Mouse (Mus musculus): ENCODE data around the gene Ogt. TPM values are rescaled to one million over a fixed set of nuclear protein-coding genes. Genes with fewer than 3 reads are reported as not detected.

The Ogt gene
- polyA plus RNA-seq, 1 experiment = 63.7 TPM

GRCm38 (mm10) chrX:101639306-101639705 is 554 bp upstream of the Ogt start:
- 25% methylated on average over 13 of the region's 13 CpGs for WGBS
- Histone ChIP-seq H3K36me3 (ENCODE audit: control insufficient read depth, insufficient read depth, low read length) (peaks cover 2% of the 10 kb centered on the region; the same call in 1 of the 2 replicates), H3K27ac (ENCODE audit: insufficient read depth, low read length) (peak overlapping the region; percentile 72; the same call in 1 of the 2 replicates), H3K4me3 (ENCODE audit: extremely low read depth, insufficient read depth, insufficient read length) (peak overlapping the region; percentile 40), H3K4me1 (ENCODE audit: control insufficient read depth, insufficient read depth, insufficient read length) (peaks cover 2% of the 10 kb centered on the region; the same call in 1 of the 2 replicates), H3K27me3 (ENCODE audit: control insufficient read depth, insufficient read depth, low read length) (no peaks in the 10 kb centered on the region)
- DNase-seq (ENCODE audit: low read depth in 1 of 2, low spot score in 2 of 2) = no peak
- TF ChIP-seq POLR2A (IDR thresholded peaks at IDR 0.05; ENCODE audit: low read depth, low read length) = no peak
- no peak for TF ChIP-seq CTCF (IDR thresholded peaks at IDR 0.05; ENCODE audit: extremely low read depth, insufficient read depth, insufficient read length, insufficient replicate concordance)

GRCm38 (mm10) chrX:101640194-101641160 is 617 bp downstream of the Ogt start:
- peak overlapping the region; percentile 85 for H3K27ac ChIP-seq (ENCODE audit: insufficient read depth, low read length)
- peak overlapping the region; percentile 95 for H3K4me3 ChIP-seq (ENCODE audit: extremely low read depth, insufficient read depth, insufficient read length)
- no peak for TF ChIP-seq CTCF (IDR thresholded peaks at IDR 0.05; ENCODE audit: extremely low read depth, insufficient read depth, insufficient read length, insufficient replicate concordance)
- TF ChIP-seq POLR2A (IDR thresholded peaks at IDR 0.05; ENCODE audit: low read depth, low read length) = no peak
- peak in 1 of 2 experiments; percentile 21 for DNase-seq (ENCODE audit: low read depth in 1 of 2, low spot score in 2 of 2)
- H3K4me1 ChIP-seq (ENCODE audit: control insufficient read depth, insufficient read depth, insufficient read length) = peaks cover 2% of the 10 kb centered on the region; the same call in 1 of the 2 replicates
- no peaks in the 10 kb centered on the region for H3K27me3 ChIP-seq (ENCODE audit: control insufficient read depth, insufficient read depth, low read length)
- WGBS = 19% methylated on average over 45 of the region's 45 CpGs
- peaks cover 2% of the 10 kb centered on the region; the same call in 1 of the 2 replicates for H3K36me3 ChIP-seq (ENCODE audit: control insufficient read depth, insufficient read depth, low read length)

GRCm38 (mm10) chrX:101641161-101641530 is 1.3 kb downstream of the Ogt start:
- H3K27ac ChIP-seq (ENCODE audit: insufficient read depth, low read length) = peak overlapping the region; percentile 85
- no peak for DNase-seq (ENCODE audit: low read depth in 1 of 2, low spot score in 2 of 2)
- H3K4me3 ChIP-seq (ENCODE audit: extremely low read depth, insufficient read depth, insufficient read length) = peak overlapping the region; percentile 95
- H3K4me1 ChIP-seq (ENCODE audit: control insufficient read depth, insufficient read depth, insufficient read length) = peaks cover 2% of the 10 kb centered on the region; the same call in 1 of the 2 replicates
- H3K36me3 ChIP-seq (ENCODE audit: control insufficient read depth, insufficient read depth, low read length) = peaks cover 2% of the 10 kb centered on the region; the same call in 1 of the 2 replicates
- H3K27me3 ChIP-seq (ENCODE audit: control insufficient read depth, insufficient read depth, low read length) = no peaks in the 10 kb centered on the region
- WGBS = 15% methylated on average over 6 of the region's 6 CpGs
- no peak for TF ChIP-seq POLR2A (IDR thresholded peaks at IDR 0.05; ENCODE audit: low read depth, low read length)
- no peak for TF ChIP-seq CTCF (IDR thresholded peaks at IDR 0.05; ENCODE audit: extremely low read depth, insufficient read depth, insufficient read length, insufficient replicate concordance)

GRCm38 (mm10) chrX:101642091-101642490 is 2.2 kb downstream of the Ogt start:
- 20% methylated on average over 5 of the region's 5 CpGs for WGBS
- Histone ChIP-seq H3K27ac (ENCODE audit: insufficient read depth, low read length) (no peak overlapping the region), H3K27me3 (ENCODE audit: control insufficient read depth, insufficient read depth, low read length) (no peaks in the 10 kb centered on the region), H3K4me1 (ENCODE audit: control insufficient read depth, insufficient read depth, insufficient read length) (peaks cover 2% of the 10 kb centered on the region; the same call in 1 of the 2 replicates), H3K4me3 (ENCODE audit: extremely low read depth, insufficient read depth, insufficient read length) (peak overlapping the region; percentile 18; the same call in 1 of the 2 replicates), H3K36me3 (ENCODE audit: control insufficient read depth, insufficient read depth, low read length) (peaks cover 2% of the 10 kb centered on the region; the same call in 1 of the 2 replicates)
- no peak for DNase-seq (ENCODE audit: low read depth in 1 of 2, low spot score in 2 of 2)
- TF ChIP-seq POLR2A (IDR thresholded peaks at IDR 0.05; ENCODE audit: low read depth, low read length) = no peak
- no peak for TF ChIP-seq CTCF (IDR thresholded peaks at IDR 0.05; ENCODE audit: extremely low read depth, insufficient read depth, insufficient read length, insufficient replicate concordance)

- Histone ChIP-seq H3K4me3 (ENCODE audit: extremely low read depth, insufficient read depth, insufficient read length) (no peak overlapping the region), H3K27me3 (ENCODE audit: control insufficient read depth, insufficient read depth, low read length) (no peaks in the 10 kb centered on the region), H3K36me3 (ENCODE audit: control insufficient read depth, insufficient read depth, low read length) (peaks cover 2% of the 10 kb centered on the region; the same call in 1 of the 2 replicates), H3K4me1 (ENCODE audit: control insufficient read depth, insufficient read depth, insufficient read length) (peaks cover 2% of the 10 kb centered on the region; the same call in 1 of the 2 replicates), H3K27ac (ENCODE audit: insufficient read depth, low read length) (no peak overlapping the region)
- DNase-seq (ENCODE audit: low read depth in 1 of 2, low spot score in 2 of 2) = no peak
- TF ChIP-seq CTCF (IDR thresholded peaks at IDR 0.05; ENCODE audit: extremely low read depth, insufficient read depth, insufficient read length, insufficient replicate concordance) (no peak), POLR2A (IDR thresholded peaks at IDR 0.05; ENCODE audit: low read depth, low read length) (no peak)
- 64% methylated on average over 2 of the region's 2 CpGs for WGBS
These were observed 5.4 kb downstream of the Ogt start for GRCm38 (mm10) chrX:101645286-101645685.

- Histone ChIP-seq H3K27ac (ENCODE audit: insufficient read depth, low read length) (no peak overlapping the region), H3K36me3 (ENCODE audit: control insufficient read depth, insufficient read depth, low read length) (peaks cover 5% of the 10 kb centered on the region; the same call in 1 of the 2 replicates), H3K4me1 (ENCODE audit: control insufficient read depth, insufficient read depth, insufficient read length) (peaks cover 2% of the 10 kb centered on the region; the same call in 1 of the 2 replicates), H3K4me3 (ENCODE audit: extremely low read depth, insufficient read depth, insufficient read length) (no peak overlapping the region), H3K27me3 (ENCODE audit: control insufficient read depth, insufficient read depth, low read length) (no peaks in the 10 kb centered on the region)
- TF ChIP-seq CTCF (IDR thresholded peaks at IDR 0.05; ENCODE audit: extremely low read depth, insufficient read depth, insufficient read length, insufficient replicate concordance) (no peak), POLR2A (IDR thresholded peaks at IDR 0.05; ENCODE audit: low read depth, low read length) (no peak)
- 86% methylated on average over 5 of the region's 5 CpGs for WGBS
- no peak for DNase-seq (ENCODE audit: low read depth in 1 of 2, low spot score in 2 of 2)
These were observed 6.8 kb downstream of the Ogt start for GRCm38 (mm10) chrX:101646621-101647020.

Measured in spleen, adult 2 months (tissue).